Mouse (Mus musculus): ENCODE results near the gene Pglyrp1. TPM values are rescaled to one million over a fixed set of nuclear protein-coding genes. Genes with fewer than 3 reads are reported as not detected.
"Not testable (repeated sequence)": the region's sequence is repeated elsewhere in the genome, so short reads cannot be mapped to it uniquely, and the experiment has no call there.

The Pglyrp1 gene
- total RNA-seq (2014; rRNA removed): 0.18 and 0.27 TPM in 2 replicates
- 1.7 and 2.0 TPM in 2 replicates for polyA plus RNA-seq (2012; rRNA removed)

DNA sequence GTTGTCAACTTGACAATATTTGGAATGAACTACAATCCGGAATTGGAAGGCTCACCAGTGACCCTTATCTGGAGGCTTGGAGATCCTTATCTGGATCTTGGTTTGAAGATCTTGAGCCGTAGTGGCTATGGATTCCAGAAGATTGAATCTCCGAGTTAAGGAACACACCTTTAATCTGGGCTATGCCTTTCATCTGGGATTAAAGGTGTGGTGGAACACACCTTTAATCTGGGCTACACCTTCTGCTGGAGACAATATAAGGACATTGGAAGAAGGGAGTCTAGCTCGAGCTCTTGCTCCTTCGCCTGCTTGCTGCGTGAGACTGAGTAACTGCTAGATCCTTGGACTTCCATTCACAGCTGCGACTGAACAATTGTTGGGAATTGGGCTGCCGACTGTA, at the start of gene Pglyrp1:
TSS of gene Pglyrp1 (plus strand) at position 301 of the 400 bp plus-strand sequence.
- not testable (repeated sequence) for H3K9ac ChIP-seq (ENCODE audit: low read depth, low read length); H3K27me3 ChIP-seq (ENCODE audit: control insufficient read depth, insufficient read depth, low read length); H3K27ac ChIP-seq (replicated peaks; ENCODE audit: insufficient read depth, low read depth, low read length); H3K4me1 ChIP-seq (ENCODE audit: control insufficient read depth, insufficient read depth, low read length); H3K4me3 ChIP-seq (ENCODE audit: insufficient read depth, low read depth, low read length); H3K36me3 ChIP-seq (ENCODE audit: control insufficient read depth, insufficient read depth, low read length); H3K79me2 ChIP-seq (ENCODE audit: control insufficient read depth, insufficient read depth, low read length); DNase-seq (ENCODE audit: extremely low read depth, low read depth, low spot score)
- WGBS: 75% methylated on average over 1 of the region's 8 CpGs

DNA sequence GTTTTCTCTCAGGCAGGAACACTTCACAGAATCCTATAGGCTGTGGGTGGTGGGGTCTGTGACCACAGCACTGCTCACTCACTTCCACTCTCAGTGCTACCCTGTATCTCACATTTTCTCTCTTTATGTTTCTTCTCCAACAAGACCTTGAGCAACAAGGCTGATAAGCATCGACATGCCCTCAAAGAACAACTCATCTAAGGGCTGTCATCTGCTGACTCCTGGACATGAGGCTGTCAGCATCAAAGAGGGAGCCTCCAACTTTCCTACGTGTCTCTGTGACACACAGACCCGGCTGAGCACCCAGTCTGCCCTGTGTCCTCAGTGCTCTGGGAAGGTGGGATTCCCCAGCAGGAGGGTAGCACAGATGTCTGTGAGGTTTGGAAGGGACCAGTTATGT, 49.6 kb upstream of the Pglyrp1 start, which contains the start of gene Psg17:
TSS of gene Psg17 (minus strand) at position 101 of the 400 bp plus-strand sequence.
- no peak within 1 kb of the TSS for H3K4me3 ChIP-seq (ENCODE audit: insufficient read depth, low read depth, low read length)
- DNase-seq (ENCODE audit: extremely low read depth, low read depth, low spot score): no peak
- H3K27me3 ChIP-seq (ENCODE audit: control insufficient read depth, insufficient read depth, low read length): no peaks in the 10 kb centered on the region
- TF ChIP-seq POLR2A (IDR thresholded peaks at IDR 0.05; ENCODE audit: extremely low read depth, insufficient read depth, low read length) (no peak), CTCF (IDR thresholded peaks at IDR 0.05; ENCODE audit: low read depth, low read length) (no peak)
- H3K9ac ChIP-seq (ENCODE audit: low read depth, low read length): no peak within 1 kb of the TSS
- no peaks in the 10 kb centered on the region for H3K36me3 ChIP-seq (ENCODE audit: control insufficient read depth, insufficient read depth, low read length)
- H3K4me1 ChIP-seq (ENCODE audit: control insufficient read depth, insufficient read depth, low read length): no peaks in the 10 kb centered on the region
- no peaks in the 10 kb centered on the region for H3K79me2 ChIP-seq (ENCODE audit: control insufficient read depth, insufficient read depth, low read length)
- no peak within 1 kb of the TSS for H3K27ac ChIP-seq (replicated peaks; ENCODE audit: insufficient read depth, low read depth, low read length)
- WGBS: 49% methylated on average over 3 of the region's 3 CpGs

- Histone ChIP-seq H3K27me3 (ENCODE audit: control insufficient read depth, insufficient read depth, low read length) (no peaks in the 10 kb centered on the region), H3K4me3 (ENCODE audit: insufficient read depth, low read depth, low read length) (no peak overlapping the region), H3K79me2 (ENCODE audit: control insufficient read depth, insufficient read depth, low read length) (no peaks in the 10 kb centered on the region), H3K27ac (replicated peaks; ENCODE audit: insufficient read depth, low read depth, low read length) (no peak overlapping the region), H3K36me3 (ENCODE audit: control insufficient read depth, insufficient read depth, low read length) (no peaks in the 10 kb centered on the region), H3K9ac (ENCODE audit: low read depth, low read length) (no peak overlapping the region), H3K4me1 (ENCODE audit: control insufficient read depth, insufficient read depth, low read length) (no peaks in the 10 kb centered on the region)
- WGBS: 61% methylated on average over 26 of the region's 26 CpGs
- no peak for DNase-seq (ENCODE audit: extremely low read depth, low read depth, low spot score)
- TF ChIP-seq POLR2A (IDR thresholded peaks at IDR 0.05; ENCODE audit: extremely low read depth, insufficient read depth, low read length) (no peak), CTCF (IDR thresholded peaks at IDR 0.05; ENCODE audit: low read depth, low read length) (no peak)
These were observed 43.2 kb upstream of the Pglyrp1 start for GRCm38 (mm10) chr7:18827792-18828546.

DNA sequence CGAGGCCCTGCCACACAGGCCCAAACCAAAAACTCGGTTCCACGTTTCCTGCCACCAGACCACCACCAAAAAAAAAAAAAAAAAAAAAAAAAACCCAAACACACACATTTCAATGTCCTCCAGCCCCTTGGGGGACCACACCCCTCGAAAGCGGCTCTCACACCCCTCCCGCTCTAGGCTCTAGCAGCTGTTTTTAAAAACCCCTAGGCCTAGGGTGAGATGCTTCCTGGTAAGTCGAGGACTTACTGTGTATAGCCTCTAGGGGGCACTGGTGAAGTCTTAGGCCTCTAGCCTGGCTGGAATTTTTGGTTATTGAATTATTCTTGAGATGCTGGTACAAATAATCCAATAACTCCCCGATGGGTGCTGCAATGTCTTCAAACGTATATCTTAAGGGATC, 42.5 kb upstream of the Pglyrp1 start:
- H3K4me3 ChIP-seq (ENCODE audit: insufficient read depth, low read depth, low read length): no peak overlapping the region
- TF ChIP-seq POLR2A (IDR thresholded peaks at IDR 0.05; ENCODE audit: extremely low read depth, insufficient read depth, low read length) (no peak), CTCF (IDR thresholded peaks at IDR 0.05; ENCODE audit: low read depth, low read length) (0 out of 2 replicates have a peak, but pooled peaks have one; percentile 16)
- H3K27ac ChIP-seq (replicated peaks; ENCODE audit: insufficient read depth, low read depth, low read length): no peak overlapping the region
- no peaks in the 10 kb centered on the region for H3K36me3 ChIP-seq (ENCODE audit: control insufficient read depth, insufficient read depth, low read length)
- no peaks in the 10 kb centered on the region for H3K4me1 ChIP-seq (ENCODE audit: control insufficient read depth, insufficient read depth, low read length)
- H3K9ac ChIP-seq (ENCODE audit: low read depth, low read length): no peak overlapping the region
- WGBS: 74% methylated on average over 9 of the region's 9 CpGs
- no peak for DNase-seq (ENCODE audit: extremely low read depth, low read depth, low spot score)
- H3K27me3 ChIP-seq (ENCODE audit: control insufficient read depth, insufficient read depth, low read length): no peaks in the 10 kb centered on the region
- no peaks in the 10 kb centered on the region for H3K79me2 ChIP-seq (ENCODE audit: control insufficient read depth, insufficient read depth, low read length)

GRCm38 (mm10) chr7:18829545-18829944, 41.6 kb upstream of the Pglyrp1 start:
- no peak for TF ChIP-seq CTCF (IDR thresholded peaks at IDR 0.05; ENCODE audit: low read depth, low read length)
- no peak for TF ChIP-seq POLR2A (IDR thresholded peaks at IDR 0.05; ENCODE audit: extremely low read depth, insufficient read depth, low read length)
- Histone ChIP-seq H3K4me1 (ENCODE audit: control insufficient read depth, insufficient read depth, low read length) (no peaks in the 10 kb centered on the region), H3K27me3 (ENCODE audit: control insufficient read depth, insufficient read depth, low read length) (no peaks in the 10 kb centered on the region), H3K9ac (ENCODE audit: low read depth, low read length) (no peak overlapping the region), H3K79me2 (ENCODE audit: control insufficient read depth, insufficient read depth, low read length) (no peaks in the 10 kb centered on the region), H3K36me3 (ENCODE audit: control insufficient read depth, insufficient read depth, low read length) (no peaks in the 10 kb centered on the region), H3K27ac (replicated peaks; ENCODE audit: insufficient read depth, low read depth, low read length) (no peak overlapping the region), H3K4me3 (ENCODE audit: insufficient read depth, low read depth, low read length) (no peak overlapping the region)
- 86% methylated on average over 7 of the region's 7 CpGs for WGBS
- no peak for DNase-seq (ENCODE audit: extremely low read depth, low read depth, low spot score)

DNA sequence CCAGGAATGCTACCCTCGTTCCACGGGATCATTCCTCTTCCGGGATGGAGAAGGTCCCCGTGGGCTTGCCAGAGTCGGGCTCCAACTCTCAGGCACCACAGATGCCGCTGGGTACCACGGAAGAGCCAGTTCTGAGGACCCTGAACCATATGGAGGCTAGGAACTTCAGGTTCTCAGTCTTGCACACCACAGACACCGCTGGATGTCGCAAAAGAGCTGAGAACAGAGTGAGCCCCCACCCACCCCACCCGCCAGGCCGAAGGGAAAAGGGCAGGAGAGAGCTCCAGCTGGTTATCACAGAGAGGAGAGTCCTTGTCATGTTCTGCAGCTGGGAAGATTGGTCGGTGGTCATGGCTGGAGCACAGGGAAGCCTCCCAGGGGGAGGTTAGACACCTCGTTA, 38.8 kb upstream of the Pglyrp1 start:
- TF ChIP-seq POLR2A (IDR thresholded peaks at IDR 0.05; ENCODE audit: extremely low read depth, insufficient read depth, low read length): no peak
- TF ChIP-seq CTCF (IDR thresholded peaks at IDR 0.05; ENCODE audit: low read depth, low read length): no peak
- H3K79me2 ChIP-seq (ENCODE audit: control insufficient read depth, insufficient read depth, low read length): no peaks in the 10 kb centered on the region
- no peak overlapping the region for H3K4me3 ChIP-seq (ENCODE audit: insufficient read depth, low read depth, low read length)
- H3K36me3 ChIP-seq (ENCODE audit: control insufficient read depth, insufficient read depth, low read length): no peaks in the 10 kb centered on the region
- no peaks in the 10 kb centered on the region for H3K27me3 ChIP-seq (ENCODE audit: control insufficient read depth, insufficient read depth, low read length)
- no peaks in the 10 kb centered on the region for H3K4me1 ChIP-seq (ENCODE audit: control insufficient read depth, insufficient read depth, low read length)
- no peak for DNase-seq (ENCODE audit: extremely low read depth, low read depth, low spot score)
- no peak overlapping the region for H3K27ac ChIP-seq (replicated peaks; ENCODE audit: insufficient read depth, low read depth, low read length)
- H3K9ac ChIP-seq (ENCODE audit: low read depth, low read length): no peak overlapping the region
- 52% methylated on average over 13 of the region's 13 CpGs for WGBS

Measured in liver, adult 2 months (tissue).